Mouse (Mus musculus) testis, adult 2 months (tissue): Measurements from ENCODE around the gene Zfp787.

Experiments used
- CTCF ChIP-seq: fragments of 200-500 bp; IDR thresholded peaks from 2 replicates; pipeline ENCODE4 v1.5.1; 2012; ENCODE audit warnings: low read depth, mild to moderate bottlenecking, inconsistent platforms, low read length, moderate library complexity; ENCODE audit not compliant: control insufficient read depth, insufficient read depth, insufficient replicate concordance
- POLR2A ChIP-seq: fragments of 200-500 bp; IDR thresholded peaks from 2 replicates; pipeline ENCODE4 v1.6.1; 2012; ENCODE audit warnings: low read depth, mild to moderate bottlenecking, inconsistent platforms, low read length, moderate library complexity; ENCODE audit not compliant: control insufficient read depth

DNA sequence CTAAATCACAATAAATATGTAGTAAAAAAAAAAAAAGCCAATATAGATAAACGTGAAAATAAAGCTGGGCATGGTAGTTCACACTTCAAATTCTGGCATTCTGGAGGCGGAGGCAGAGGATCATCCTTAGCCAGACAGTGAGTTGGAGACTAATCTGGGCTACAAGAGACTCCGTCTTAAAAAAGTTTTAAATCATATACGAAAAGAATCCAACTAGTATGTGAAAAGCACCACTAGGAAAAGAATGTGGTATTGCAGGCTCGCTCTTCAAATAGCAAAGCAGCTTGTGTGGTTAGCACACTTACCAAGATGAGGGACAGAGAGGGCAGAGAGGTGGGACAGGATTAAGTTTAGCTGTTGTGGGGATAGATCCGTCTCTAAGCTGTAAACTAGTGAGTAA is 15.1 kb upstream of the Zfp787 start:
- TF ChIP-seq POLR2A = no peak
- TF ChIP-seq CTCF = no peak
